Mouse (Mus musculus) layer of hippocampus, adult 9-10 months (tissue): ENCODE results near the gene Rpusd2.
A peak's percentile ranks its signal among the peaks of the same experiment; 100 is the strongest.
"Not testable (repeated sequence)": the region's sequence is repeated elsewhere in the genome, so short reads cannot be mapped to it uniquely, and the experiment has no call there.

Experiments
- DNase-seq: peaks from one replicate; pipeline ENCODE4 v3.0.0; 2022; ENCODE audit warnings: low spot score

Gene Rpusd2

DNA sequence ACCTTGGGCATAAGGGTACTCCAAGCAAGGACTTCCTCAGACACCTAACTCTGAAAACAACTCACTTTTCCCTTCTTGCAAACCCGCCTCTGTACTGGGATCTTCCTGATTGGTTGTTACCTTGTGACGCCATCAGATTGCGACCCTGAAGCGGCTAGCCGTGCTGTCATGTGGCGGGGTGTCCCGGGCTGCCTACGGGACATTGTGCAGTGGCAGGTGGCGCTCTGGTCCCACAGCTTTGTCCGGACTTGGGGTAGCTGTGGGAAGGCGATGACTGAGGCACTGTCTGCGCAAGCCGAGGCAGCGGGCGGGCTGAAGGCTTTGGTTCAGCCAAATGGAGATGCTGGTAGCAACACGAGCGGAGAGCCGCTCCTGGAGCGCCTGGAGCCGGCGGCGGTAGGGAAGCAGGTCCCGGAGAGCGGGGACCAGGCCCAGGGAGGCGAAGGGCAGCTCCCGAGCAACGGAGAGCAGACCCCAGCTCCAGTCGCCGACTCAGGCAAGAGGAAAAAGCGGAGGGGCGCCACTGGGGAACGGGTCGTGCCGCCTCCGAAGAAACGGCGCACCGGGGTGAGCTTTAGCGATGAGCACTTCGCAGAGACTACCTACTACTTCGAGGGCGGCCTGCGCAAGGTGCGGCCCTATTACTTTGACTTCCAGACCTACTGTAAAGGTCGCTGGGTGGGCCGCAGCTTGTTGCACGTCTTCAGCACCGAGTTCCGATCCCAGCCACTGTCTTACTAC, at the start of gene Rpusd2:
TSS of gene Rpusd2 (plus strand) at position 135 of the 741 bp plus-strand sequence.
- peak; percentile 82 for DNase-seq

DNA sequence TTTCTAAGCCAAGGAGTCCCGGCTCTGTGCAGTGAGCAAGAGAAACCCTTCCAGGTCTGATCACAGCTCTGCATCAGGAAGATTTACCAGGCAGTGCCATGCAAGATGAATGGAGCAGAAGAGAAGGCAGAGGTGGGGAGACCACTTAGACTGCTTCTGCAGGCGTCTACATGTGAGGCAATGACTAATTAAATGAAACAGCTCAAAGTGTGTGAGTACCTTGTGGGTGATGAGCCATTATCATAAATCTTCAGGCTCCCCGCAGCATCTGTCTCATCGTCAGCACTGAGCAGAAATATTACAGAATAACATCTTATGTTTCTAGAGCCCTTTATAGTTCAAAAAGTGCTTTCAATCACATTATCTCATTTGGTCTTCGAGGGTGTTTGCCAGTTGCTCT, 39.1 kb upstream of the Rpusd2 start:
- DNase-seq = no peak

DNA sequence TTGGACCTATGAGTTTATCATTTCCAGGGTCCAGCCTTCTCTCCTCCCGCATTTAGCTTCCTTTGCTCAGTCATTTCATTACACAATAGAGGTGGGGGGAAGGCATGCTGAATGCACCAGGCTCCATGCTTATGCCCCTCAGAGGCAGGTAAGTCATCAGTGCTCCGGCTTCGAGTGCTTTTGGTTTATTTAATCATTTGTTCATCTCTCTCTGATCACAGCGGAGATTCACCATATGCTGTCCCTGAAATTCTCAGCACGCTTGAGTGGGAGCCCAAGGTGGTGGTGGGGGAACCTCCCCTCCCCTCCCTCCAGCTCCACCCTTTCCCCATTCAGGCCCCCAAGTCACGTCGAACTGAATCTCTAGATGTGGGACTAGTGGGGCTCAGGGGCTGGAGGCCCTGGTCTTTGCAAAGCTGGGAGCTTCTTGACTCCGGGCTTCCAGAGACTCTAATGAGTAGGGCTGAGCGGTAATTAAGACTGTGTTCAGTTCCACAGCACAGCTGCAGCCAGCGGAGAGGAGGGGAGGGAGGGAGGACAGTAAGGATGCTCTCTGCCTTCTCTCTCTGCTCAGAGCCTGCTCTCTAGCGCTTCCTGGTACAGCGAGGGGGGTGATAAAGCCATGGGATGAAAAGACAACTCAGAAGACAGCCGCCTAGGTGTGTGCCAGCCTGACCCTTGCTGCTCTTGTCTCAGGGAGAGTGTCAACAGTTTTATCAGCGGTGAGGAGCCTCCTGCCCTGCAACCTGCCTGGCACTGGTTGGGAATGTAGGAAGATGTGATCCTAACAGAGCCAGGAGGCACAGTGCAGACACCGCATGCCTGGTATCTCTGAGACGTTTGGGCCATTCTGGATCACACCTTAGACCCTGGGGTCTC, 38.4 kb upstream of the Rpusd2 start:
- no peak for DNase-seq

DNA sequence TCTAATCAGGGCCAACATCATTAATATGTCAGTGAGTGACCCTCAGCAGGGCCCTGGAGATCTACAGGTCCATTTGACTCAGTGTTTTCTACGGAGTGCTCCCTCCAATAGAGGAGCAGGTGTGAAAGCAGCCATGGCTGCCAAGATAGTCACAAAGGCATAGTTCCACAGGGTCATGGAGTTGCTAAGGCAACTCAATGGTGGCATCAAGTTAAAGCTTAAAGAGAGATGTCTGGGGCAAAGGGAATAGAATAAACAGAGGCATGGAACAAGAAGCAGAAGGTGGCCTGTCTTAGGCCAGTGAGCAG, 37.8 kb upstream of the Rpusd2 start:
- no peak for DNase-seq

DNA sequence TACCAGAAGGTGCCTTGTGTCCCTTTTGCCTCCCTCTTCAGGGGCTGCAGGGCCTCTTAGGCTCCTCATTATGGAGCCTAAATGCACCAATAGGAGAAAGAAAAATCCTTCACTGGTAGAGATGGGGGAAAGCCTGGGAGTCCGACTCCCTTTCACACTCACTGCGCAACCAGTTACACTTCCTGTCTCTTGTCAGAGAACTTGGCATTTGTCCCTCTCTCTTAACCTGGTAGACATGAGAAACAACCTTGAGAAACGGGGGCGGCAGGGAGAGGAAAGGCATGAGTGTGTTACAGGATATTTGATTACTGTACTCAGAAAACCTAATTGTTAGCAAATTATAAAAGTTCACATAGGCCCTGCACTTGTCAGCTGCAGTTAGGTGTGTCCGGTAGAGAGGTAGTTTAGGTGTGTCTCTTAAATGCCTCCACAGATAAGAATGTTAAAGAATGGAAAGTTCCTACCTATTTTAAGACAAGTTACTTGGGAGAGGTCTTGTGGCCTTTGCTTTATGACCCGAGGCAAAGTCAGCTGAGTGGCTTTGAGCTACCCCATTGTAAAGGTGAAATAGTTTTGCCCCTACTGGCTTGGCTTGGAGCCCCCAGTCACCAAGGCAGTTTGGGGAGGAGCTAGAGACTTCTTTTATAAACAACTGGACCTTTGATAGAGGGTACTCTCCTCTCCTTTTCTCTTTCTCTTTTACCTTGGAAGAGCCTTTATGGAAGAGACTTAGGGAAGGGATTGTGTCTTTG, 36.3 kb upstream of the Rpusd2 start:
- DNase-seq = no peak

DNA sequence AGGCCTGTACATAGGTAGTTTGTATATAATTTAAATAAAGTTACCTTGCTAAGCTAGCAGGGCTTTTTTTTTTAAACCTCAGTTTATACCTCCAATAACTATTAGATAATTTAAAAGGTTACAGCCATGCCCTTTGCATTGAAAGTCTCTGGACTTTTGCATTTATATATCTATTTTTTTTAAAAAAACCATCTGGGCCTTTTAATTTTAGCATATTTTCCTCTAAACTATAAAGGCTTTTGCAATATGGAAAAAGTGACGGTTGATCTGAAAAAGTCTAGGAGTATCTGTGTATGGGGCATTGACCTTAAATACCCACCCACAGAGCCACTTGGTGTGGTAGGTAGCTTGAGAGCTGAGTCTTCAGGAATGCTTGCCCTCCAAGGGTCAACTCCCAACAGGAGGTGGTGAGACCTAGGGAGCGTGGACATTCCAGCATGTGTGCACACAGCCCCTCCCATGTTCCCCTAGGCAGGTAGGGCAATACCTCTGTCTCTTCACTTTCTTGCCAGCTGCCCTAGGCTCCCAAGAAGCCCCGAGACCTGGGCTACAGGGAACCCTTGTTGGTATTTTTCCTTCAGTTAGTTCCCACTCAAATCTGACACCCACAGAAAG, 35.5 kb upstream of the Rpusd2 start:
- no peak for DNase-seq

DNA sequence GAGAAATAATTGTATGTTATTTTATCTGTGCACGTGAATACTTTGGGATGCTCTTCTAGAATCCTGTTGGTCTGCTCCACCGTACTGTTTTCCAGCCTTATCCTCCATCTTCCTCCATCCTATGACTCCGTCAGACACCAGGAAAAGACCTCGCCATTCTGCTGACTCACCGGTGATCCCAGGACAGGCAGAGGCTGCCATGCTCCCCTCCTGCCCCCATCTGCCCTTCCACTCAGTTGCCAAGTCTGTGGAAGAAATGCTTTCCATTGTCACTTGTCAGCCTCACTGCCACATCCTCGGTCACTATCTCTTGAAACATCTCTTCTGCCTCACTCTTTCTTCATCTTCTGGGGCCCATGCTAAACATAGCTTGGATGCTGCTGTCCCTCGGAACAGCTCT, 27.7 kb upstream of the Rpusd2 start:
- no peak for DNase-seq

DNA sequence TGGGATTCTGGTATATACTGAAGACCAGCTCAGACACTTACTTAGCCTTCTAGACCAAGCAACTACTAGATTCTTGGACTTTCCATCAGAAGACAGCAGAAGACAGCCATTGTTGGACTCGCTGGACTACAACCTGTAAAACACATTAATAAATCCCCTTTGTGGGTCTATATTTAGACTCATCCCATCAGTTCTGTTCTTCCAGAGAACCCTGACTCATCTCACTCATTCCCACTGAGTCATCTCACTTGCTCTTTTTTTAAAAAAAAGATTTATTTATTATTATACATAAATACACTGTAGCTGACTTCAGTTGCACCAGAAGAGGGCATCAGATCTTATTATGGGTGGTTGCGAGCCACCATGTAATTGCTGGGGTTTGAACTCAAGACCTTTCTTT, 25.2 kb upstream of the Rpusd2 start:
- no peak for DNase-seq

DNA sequence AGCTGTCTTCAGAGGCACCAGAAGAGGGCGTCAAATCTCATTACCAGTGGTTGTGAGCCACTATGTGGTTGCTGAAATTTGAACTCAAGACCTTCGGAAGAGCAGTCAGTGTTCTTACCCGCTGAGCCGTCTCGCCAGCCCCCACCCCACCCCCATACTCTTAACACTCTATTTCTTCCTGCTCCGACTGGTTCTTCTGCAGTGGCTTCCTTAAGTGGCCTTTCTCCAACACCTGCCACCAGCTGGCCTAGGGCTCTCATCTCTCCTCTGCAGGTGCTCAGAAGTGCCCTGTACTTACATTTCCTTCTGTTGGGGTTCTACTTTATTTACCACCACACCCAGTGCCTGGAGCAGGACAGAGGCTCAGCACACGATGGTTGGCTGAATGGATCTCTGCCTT, 19.6 kb upstream of the Rpusd2 start:
- DNase-seq = no peak

DNA sequence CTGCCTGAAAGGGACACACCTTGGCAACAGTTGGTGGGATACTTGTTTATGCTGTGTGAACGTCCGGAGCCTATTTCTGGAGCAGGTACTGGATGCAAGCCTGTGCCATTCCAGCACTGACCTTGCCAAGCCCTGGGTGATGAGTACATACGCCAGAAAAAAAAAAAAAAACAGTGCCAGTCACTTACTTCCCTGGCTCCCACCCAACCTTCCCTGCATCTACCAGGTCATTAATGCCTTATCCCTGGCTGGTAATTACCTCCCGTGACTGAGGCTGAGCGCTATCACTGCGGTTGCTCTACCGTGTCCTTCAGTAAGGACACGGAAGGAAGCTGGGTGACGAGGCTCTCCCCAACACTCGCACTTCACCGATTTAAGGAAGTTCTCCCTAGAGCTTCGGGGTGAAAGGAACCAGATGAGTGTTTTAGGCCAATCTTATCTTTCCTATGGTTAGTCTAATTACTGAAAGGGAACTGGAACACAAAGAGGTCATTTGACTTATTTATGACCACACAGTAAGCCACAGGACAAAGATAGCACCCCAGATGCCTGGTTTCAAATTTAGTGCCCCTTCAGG, 18.9 kb upstream of the Rpusd2 start:
- DNase-seq = no peak

DNA sequence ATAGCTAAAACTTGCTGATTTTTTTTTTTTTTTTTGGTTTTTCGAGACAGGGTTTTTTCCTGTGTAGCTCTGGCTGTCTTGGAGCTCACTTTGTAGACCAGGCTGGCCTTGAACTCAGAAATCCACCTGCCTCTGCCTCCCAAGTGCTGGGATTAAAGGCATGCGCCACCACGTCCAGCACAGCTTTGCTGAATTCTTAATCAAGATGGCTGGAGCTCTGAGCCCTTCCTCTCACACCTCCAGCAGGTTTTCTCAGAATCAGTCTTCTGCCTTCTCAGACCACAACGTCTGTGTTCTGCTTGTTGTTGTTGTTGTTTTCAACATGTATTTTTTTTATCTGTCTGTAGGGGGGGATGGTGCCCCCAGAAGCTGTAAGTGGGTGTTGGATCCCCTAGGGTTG, 18.3 kb upstream of the Rpusd2 start:
- DNase-seq = not testable (repeated sequence)

DNA sequence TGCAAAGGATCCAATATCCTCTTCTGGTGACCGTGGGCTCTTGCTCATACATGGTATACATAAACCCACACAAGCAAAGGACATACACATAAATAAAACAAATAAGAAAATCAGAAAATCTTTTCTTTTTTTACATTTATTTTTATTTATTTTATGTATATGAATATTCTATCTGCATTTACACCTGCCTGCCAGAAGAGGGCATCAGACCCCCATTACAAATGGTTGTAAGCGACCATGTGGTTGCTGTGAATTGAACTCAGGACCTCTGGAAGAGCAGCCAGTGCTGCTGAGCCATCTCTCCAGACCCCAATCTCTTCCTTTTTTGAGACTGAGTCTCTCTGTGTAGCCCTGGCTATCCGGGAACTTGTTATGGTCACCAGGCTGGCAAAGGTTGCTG, 16.9 kb upstream of the Rpusd2 start:
- no peak for DNase-seq

DNA sequence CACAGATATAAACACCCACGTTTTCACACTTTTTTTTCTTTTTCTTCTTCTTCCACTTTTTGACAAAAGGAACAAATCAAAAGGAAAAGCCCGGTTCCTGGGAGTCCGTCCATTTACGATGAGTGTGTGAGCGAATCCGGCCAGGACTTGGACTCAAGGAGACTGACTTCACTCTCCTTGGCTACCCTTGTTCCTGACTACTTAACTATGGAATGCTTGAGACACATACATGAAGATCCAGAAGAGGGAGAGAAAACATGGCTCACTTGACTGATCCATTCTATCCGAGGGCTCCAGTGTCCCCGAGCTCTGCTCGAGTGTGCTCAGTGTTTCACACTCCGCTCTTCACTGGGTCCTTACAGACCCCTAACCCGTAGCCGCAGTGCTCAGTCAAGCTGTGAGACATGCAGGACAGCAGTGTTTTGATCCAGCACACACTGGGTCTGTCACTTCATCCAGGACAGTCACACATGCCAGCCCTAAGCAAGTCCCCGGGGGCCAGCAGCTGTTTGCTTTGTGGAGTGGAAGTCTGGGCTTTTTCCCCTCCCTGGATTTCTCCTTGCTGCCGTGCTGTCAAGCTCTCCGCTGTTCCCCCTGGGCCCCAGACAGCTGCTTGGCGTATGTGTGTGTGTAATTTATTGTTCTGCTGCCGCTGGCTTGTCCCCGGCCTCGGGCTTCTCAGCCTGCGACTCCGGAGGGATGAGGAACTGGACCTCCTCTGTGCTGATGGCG, 16.0 kb upstream of the Rpusd2 start:
- DNase-seq = no peak

DNA sequence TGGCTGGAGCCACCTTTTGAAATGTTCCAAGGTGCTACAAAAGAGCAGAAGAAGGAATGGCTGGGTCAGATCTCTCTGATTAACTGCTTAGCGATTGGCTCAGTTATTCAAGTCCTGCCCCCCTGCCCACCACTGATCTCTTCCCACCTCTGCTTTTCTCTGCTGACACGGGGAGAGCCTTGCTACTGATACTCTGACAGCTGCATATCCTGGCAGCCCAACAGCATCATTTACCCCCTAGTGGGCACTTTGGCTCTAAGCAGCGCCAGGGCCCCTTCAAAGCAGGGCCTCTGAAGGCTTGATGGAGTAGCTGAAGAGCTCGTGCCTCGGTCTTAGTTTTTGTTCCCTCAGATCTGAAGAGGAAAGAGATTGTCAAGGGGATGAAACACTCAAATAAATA, 15.5 kb upstream of the Rpusd2 start:
- no peak for DNase-seq

DNA sequence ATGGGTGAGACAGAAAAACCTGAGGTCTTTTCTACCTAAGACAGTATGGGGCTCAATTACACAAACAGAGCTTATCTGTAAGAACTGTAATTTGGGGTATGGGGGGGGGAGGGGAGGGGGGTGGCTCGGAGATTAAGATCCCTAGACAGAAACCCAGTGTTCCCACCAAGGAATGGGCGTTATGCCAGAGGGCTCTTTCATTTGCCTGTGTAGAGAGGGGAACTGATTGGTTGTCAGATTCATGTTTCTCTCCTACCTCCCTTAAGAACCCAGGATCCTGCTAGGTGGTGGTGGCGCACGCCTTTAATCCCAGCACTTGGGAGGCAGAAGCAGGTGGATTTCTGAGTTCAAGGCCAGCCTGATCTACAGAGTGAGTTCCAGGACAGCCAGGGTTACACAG, 15.1 kb upstream of the Rpusd2 start:
- no peak for DNase-seq

DNA sequence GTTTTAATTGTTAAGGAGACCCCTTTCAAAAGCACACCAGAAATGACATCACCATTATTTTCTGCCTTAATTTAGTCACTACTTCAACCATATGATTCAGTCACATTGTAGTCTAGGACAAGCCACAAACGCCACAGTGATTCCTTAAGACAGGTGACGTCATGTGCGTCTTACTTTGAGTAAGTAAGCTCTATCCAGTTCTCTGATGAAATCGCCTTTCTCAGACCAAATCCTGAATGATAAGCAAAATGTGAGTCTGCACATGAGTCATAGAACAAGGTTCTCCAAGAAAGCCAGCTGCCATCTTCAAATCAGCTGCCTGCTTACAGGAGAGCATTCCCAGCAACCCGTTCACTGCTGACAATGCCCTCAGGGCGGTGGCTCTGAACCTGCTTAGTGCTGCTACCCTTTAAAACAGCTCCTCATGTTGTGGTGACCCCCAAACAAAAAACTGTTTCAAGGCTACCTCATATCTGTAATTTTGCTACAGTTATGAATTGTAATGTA, 11.4 kb upstream of the Rpusd2 start:
- DNase-seq = no peak

DNA sequence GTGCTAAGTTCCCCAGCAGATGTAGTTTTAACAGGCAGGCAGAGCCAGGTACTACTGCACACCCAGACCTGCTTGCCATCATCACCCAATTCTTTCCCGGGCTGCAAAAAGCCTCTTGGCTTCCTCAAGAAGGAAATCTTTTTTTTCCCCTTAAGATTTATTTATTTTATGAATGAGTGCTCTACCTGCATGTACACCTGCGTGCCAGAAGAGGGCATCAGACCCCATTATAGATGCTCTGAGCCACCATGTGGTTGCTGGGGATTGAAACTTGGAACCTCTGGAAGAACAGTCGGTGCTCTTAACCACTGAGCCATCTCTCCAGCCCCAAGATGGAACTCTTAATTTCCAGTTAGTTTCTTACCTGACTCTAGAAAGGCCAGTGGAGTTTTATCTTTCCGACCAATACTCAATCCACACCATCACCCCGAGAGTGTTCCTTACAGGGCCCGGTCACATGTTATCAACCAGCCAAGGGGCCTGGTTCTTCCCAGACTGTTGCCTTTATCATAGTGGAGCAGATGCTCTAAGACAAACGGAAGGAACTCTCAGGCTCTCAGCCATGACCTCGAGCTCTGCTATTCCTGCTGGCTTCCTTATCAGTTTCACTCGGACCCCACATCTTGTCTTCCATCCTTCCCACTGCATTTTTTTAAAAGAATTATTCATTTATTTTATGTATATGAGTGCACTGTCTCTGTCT, 9.9 kb upstream of the Rpusd2 start:
- no peak for DNase-seq

DNA sequence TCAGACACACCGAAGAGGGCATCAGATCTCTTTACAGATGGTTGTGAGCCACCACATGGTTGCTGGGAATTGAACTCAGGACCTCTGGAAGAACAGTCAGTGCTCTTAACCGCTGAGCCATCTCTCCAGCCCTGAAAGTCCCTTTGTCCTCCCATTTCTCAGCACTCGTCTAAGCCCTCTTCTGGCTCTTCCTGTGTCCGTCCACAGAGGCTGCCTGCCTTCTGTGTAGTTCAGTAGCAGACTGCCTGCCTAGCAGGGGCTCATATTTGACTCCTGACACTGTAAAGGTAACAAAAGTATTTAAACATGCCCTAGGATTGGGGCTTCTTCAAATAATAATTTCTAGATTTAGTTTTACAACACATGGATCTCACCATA, 9.4 kb upstream of the Rpusd2 start:
- no peak for DNase-seq

DNA sequence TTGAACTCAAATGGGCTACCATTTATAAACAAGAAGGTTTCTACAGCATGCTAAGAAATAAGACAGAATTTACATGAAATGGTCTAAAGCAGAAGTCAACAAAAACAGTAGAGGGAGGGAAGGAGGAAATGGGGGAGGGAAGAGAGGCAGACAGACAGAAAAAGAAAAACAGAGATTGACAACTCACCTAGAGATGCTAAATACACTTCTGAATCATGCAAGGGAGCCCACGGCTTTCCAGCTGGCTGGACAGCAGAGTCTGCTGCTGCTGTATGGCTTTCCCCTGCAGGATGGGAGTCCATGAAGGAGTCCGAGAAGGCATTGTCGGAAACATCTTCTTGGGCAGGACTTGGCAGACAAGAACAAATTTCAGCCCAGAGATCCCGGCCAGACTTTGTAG, 7.6 kb upstream of the Rpusd2 start:
- DNase-seq = no peak

DNA sequence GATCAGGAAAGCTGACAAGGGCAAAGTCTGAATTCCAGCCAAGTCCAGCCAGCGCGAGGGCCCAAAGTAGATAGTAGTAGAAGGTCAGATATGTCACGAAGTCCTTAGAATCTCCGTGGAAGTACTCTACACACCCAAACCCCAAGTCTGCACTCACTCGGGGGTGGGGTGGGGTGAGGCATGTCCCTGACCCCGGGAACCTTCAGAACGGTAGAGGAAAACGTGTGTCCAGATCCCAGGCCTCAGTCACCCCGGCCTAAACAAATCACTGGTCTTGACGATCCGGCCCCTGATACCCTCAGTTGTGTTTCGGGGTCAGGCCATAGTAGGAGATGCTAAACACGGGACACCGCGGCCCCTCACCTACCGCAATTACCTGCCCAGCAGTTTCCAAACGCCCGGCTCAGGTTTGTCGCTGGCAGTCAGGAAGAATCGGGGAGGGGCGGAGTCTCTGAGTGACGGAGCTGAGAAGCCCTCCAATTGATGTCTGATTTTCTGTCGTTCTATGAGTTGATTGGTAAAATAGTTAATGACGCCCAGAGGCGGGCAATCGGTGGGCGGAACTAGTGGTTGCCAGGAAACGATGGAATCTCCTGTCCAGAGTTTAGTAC, 5.5 kb upstream of the Rpusd2 start, which contains the start of gene Ccdc32:
TSS of gene Ccdc32 (minus strand) at position 453 of the 611 bp plus-strand sequence.
- DNase-seq = peak; percentile 98
